Mouse (Mus musculus) cortical plate, adult 2 months (tissue): ENCODE results near the gene Strip2. TPM values are rescaled to one million over a fixed set of nuclear protein-coding genes. Genes with fewer than 3 reads are reported as not detected.

Source experiments
- H3K27ac ChIP-seq: fragments of 200-500 bp; 2 replicates; pipeline ENCODE4 v1.5.1; 2012; ENCODE audit warnings: low read length, control low read depth, inconsistent platforms; ENCODE audit not compliant: insufficient read depth
- H3K4me1 ChIP-seq: fragments of 200-500 bp; 2 replicates; pipeline ENCODE4 v1.6.1; 2011; ENCODE audit warnings: low read length; ENCODE audit not compliant: control insufficient read depth, insufficient read depth
- H3K4me3 ChIP-seq: fragments of 200-500 bp; 2 replicates; pipeline ENCODE4 v1.5.1; 2011; ENCODE audit warnings: mild to moderate bottlenecking, low read length, control low read depth; ENCODE audit not compliant: insufficient read depth
- CTCF ChIP-seq: fragments of 200-500 bp; IDR thresholded peaks from 2 replicates; pipeline ENCODE4 v1.5.1; 2011; ENCODE audit warnings: mild to moderate bottlenecking, control low read depth, low read length; ENCODE audit not compliant: insufficient read depth; ENCODE audit errors: extremely low read depth
- POLR2A ChIP-seq: fragments of 200-500 bp; IDR thresholded peaks from 2 replicates; pipeline ENCODE4 v1.6.1; 2011; ENCODE audit warnings: mild to moderate bottlenecking, low read length, control low read depth; ENCODE audit not compliant: insufficient read depth; ENCODE audit errors: extremely low read depth
- polyA plus RNA-seq: library from polyadenylated mRNA; depleted of rRNA; stranded (reverse); fragments of >200 nt; gene quantifications from 2 replicates; pipeline ENCODE4 v1.2.3, GENCODE M21; 2012

The Strip2 gene
- polyA plus RNA-seq, 1 experiment: 15.2 TPM

DNA sequence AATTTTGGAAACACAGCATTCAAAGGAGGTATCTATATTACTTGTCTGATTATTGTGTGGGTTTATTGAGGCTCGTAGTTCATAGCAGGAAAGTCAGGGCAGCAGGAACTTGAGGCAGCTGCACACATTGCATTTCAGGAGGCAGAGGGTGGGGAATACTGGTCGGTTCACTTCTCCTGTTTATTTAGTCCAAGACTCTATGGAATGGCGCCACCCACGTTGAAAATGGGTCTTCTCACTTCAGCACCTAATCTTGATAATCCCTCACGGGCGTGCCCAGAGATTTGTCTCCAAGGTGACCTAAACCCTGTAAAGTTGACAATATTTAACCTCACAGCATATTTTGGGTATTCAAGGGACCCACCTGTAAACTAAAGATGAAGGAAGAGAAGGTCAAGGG lies 31.0 kb downstream of the Strip2 start:
- TF ChIP-seq POLR2A: no peak
- no peak for TF ChIP-seq CTCF
- H3K27ac ChIP-seq: no peak overlapping the region
- no peak overlapping the region for H3K4me3 ChIP-seq
- no peaks in the 10 kb centered on the region for H3K4me1 ChIP-seq

DNA sequence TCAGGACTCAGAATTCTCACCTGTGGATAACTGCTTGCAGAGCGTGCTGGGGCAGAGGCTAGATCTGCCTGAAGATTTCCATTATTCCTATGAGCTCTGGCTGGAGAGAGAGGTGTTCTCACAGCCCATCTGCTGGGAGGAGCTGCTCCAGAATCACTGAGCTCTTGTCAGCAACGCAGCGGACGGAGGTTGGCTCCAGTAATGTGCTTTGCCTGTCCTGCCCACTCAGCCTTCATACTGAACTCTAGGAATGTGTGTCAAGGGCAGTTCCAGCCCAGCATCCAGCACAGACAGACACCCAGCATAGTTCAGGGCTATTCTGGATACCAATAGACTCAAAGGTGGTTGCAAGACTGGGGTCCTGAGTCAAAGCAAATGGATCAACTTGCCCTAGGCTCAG lies 39.9 kb downstream of the Strip2 start:
- no peak overlapping the region for H3K4me3 ChIP-seq
- H3K4me1 ChIP-seq: peaks cover 4% of the 10 kb centered on the region
- H3K27ac ChIP-seq: no peak overlapping the region
- TF ChIP-seq CTCF: no peak
- no peak for TF ChIP-seq POLR2A

DNA sequence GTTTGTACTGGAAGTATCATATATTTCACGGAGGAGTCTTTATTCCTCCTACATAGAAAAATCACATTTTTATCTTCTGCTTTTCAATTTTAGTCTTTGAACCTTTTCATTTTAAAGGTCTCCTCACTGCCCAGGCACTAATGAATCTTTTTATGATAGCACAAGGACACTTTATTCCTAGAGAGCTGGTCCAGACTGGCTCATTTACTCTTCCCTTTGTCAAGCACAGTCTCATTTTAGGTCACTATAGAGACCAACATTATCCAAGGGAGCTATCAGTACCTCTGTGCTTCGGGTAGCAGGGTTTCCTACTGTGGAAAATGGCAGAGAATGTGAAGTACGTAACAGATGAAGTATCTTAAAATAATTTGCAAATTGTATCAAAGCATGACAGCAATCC lies 41.9 kb downstream of the Strip2 start:
- Histone ChIP-seq H3K4me1 (peaks cover 2% of the 10 kb centered on the region), H3K27ac (no peak overlapping the region), H3K4me3 (no peak overlapping the region)
- TF ChIP-seq CTCF (no peak), POLR2A (no peak)

DNA sequence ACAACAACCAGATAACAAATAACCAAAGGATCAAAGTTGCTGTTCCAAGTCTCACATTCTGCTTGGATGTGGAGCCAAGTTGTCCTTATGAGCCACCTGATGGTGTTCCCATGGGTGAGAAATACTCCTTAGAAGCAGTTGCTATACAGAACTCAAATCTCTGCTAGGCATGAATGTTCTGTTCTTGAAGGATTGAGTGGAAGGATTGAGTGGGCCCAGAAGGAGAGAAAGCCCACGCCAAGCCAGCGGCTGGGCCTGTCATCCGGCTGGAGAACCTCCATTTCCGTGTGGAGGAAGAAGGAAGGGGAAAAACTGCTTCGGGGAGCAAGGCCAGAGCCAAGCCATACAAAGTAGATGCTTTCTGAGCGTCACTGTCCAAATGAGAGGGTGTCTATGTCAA lies 44.3 kb downstream of the Strip2 start:
- no peak for TF ChIP-seq POLR2A
- no peak for TF ChIP-seq CTCF
- peaks cover 2% of the 10 kb centered on the region for H3K4me1 ChIP-seq
- no peak overlapping the region for H3K27ac ChIP-seq
- no peak overlapping the region for H3K4me3 ChIP-seq

DNA sequence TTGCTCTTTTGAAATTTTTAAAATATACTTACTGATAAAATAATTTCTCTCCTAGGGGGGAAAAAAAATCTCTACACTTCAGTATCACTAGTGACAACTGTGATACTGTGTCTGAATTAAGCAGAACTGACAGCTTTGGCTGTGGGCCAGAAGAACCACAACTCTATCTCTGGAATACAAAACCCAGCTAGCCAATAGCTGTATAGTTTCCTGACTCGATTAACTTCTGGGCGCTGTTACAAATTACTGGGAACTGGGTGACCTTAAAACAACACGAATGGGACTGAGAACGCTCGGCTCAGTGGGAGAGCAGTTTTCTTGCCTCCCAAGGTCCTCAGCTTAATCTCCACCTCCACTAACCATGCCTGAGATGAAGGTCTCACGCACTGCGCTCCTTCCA lies 51.1 kb downstream of the Strip2 start:
- Histone ChIP-seq H3K4me1 (peaks cover 2% of the 10 kb centered on the region; the same call in 1 of the 2 replicates), H3K27ac (no peak overlapping the region), H3K4me3 (no peak overlapping the region)
- TF ChIP-seq POLR2A (no peak), CTCF (no peak)

DNA sequence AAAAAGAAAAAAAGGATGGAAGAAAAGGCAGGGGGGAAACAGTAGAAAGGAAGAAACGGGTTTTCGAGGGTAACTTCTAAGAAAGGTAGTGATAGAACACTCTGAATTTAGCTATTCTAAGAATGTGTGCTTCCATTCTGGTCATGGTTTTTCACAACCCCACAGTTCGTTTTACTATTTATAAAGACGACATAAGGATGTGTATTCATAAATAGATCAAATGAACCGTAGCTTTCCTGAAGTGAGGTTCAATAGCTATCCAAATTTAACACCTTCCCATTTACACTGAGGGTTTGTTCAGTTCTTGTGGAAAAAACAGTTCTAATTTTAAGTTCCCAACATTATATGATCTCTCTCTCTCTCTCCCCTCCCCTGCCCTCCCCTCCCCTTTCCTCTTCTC lies 56.5 kb downstream of the Strip2 start:
- TF ChIP-seq CTCF: no peak
- TF ChIP-seq POLR2A: no peak
- H3K27ac ChIP-seq: no peak overlapping the region
- no peak overlapping the region for H3K4me3 ChIP-seq
- peaks cover 5% of the 10 kb centered on the region; the same call in 1 of the 2 replicates for H3K4me1 ChIP-seq

DNA sequence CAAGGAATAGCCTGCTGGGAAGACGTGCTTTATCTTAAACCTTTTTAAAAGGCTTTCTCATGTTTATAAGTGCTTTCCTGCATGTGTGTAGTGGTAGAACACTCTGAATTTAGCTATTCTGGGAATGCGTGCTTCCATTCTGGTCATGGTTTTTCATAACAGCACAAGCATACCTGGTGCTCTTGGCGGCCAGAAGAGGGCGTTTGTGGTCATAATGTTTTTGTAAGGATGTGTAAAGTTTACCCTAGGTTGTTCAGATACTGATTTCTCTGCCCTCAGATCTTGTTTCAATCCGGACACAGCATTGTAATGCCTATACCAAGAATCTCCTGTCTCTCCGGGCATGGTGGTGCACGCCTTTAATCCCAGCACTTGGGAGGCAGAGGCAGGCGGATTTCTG lies 58.0 kb downstream of the Strip2 start:
- TF ChIP-seq POLR2A: no peak
- 0 out of 2 replicates have a peak, but pooled peaks have one; percentile 17 for TF ChIP-seq CTCF
- peaks cover 5% of the 10 kb centered on the region; the same call in 1 of the 2 replicates for H3K4me1 ChIP-seq
- no peak overlapping the region for H3K27ac ChIP-seq
- no peak overlapping the region for H3K4me3 ChIP-seq

DNA sequence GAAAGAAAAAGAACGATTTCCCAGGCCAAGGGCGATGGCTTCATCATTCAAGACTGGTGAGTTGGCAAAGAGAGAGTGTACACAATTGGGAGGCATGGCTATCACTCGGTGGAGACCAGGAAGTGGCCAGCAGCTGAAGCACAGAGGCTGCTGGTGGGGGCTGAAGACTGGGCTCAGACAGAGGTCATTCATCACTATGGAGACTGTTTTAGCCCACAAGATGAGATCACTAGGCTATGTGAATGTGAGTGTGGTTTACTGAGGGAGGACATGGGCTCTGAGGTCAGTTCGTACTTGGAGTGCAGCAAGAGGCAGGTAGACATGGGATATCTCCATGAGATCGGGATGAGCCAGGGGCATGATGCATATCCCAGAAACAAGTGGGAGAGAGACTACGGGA lies 63.6 kb downstream of the Strip2 start:
- no peak overlapping the region for H3K4me3 ChIP-seq
- no peak overlapping the region for H3K27ac ChIP-seq
- no peaks in the 10 kb centered on the region for H3K4me1 ChIP-seq
- no peak for TF ChIP-seq POLR2A
- TF ChIP-seq CTCF: no peak

DNA sequence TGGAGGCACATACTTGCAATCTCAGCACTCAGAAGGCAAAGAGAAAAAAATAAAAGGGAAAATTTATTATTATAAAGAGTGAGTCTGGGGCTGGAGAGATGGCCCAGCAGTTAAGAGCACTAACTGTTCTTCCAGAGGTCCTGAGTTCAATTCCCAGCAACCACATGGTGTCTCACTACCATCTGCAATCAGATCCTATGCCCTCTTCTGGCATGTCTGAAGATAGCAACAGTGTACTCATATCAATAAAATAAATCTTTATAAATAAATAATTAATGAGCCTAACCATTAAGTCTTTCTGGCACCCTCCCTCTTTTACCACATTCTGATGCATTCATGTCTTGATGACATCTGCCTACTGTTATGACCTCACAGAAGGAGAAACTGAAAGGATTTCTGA lies 65.0 kb downstream of the Strip2 start:
- TF ChIP-seq CTCF (no peak), POLR2A (no peak)
- H3K4me3 ChIP-seq: no peak overlapping the region
- no peaks in the 10 kb centered on the region for H3K4me1 ChIP-seq
- no peak overlapping the region for H3K27ac ChIP-seq

DNA sequence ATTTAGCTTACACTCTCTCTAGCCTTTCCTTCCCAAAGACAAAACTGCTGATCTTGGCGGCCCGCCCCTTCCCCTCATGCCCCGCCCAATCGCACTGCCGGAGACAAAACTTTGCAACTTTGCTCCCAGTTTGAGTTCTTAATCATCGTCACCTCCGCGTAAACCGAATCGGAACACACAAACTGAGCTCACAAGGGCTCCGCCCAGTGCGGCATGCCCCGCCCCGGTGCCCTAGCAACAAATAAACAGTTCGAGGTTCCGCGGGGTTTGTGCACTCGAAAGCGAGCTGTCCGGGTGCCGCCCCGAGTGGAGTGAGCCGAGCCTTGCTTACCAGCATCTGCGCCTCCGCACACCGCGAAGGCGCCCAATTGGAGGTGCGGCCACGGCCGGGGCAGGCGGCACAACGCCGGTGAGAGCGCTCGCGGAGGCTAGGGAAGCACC lies 68.3 kb downstream of the Strip2 start:
- Histone ChIP-seq H3K4me1 (no peaks in the 10 kb centered on the region), H3K4me3 (peak overlapping the region; percentile 28), H3K27ac (no peak overlapping the region)
- no peak for TF ChIP-seq CTCF
- TF ChIP-seq POLR2A: no peak
